Mouse (Mus musculus): ENCODE results near the gene Dclk1. TPM values are rescaled to one million over a fixed set of nuclear protein-coding genes. Genes with fewer than 3 reads are reported as not detected.

The Dclk1 gene
- total and polyA plus RNA-seq, 3 experiments, result 1.2 to 5.6 (median 3.6) TPM

- no peak for DNase-seq
- 71% methylated on average over 3 of the region's 3 CpGs for WGBS
- Histone ChIP-seq H3K27ac (no peak overlapping the region), H3K4me3 (no peak overlapping the region), H3K79me2 (replicated peaks; ENCODE audit: control insufficient read depth, insufficient read depth, low read length) (no peaks in the 10 kb centered on the region), H3K9ac (ENCODE audit: low read depth, low read length) (no peak overlapping the region), H3K36me3 (ENCODE audit: control insufficient read depth, insufficient read depth, low read length) (no peaks in the 10 kb centered on the region), H3K27me3 (ENCODE audit: control insufficient read depth, insufficient read depth, low read length) (no peaks in the 10 kb centered on the region), H3K4me1 (ENCODE audit: control insufficient read depth, insufficient read depth, low read length) (no peaks in the 10 kb centered on the region)
- intact Hi-C loops (cut with DNase I), result no loop called here
- no peak for TF ChIP-seq POLR2A (IDR thresholded peaks at IDR 0.05; ENCODE audit: insufficient read depth, low read depth, low read length)
- no peak for TF ChIP-seq EP300 (IDR thresholded peaks at IDR 0.05; ENCODE audit: insufficient read depth, low read depth, low read length)
- no peak for TF ChIP-seq CTCF (IDR thresholded peaks at IDR 0.05)
These were observed 151.4 kb downstream of the Dclk1 start for GRCm38 (mm10) chr3:55393549-55393948.

DNA sequence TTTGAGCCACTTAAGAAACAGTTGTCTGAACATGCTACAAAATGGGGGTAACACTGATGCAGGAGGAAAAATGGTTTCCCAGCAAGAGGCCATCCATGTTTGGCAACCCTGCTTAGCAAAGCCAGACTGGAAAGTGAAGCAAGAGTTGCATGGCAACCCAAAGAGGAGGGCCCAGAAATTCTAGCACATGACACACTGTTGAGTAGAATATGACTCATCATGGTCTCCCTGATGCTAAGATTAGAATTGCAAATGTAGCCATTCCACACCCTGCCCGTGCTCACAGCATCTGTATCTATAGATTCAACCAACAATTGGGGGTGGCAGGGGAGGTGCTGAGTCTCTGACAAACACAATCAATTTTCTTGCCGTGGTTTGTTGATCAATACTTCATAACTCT is 154.6 kb downstream of the Dclk1 start:
- H3K9ac ChIP-seq (ENCODE audit: low read depth, low read length), result no peak overlapping the region

GRCm38 (mm10) chr3:55397752-55398693 is 155.9 kb downstream of the Dclk1 start:
- intact Hi-C loops (cut with DNase I), result no loop called here
- Histone ChIP-seq H3K4me1 (ENCODE audit: control insufficient read depth, insufficient read depth, low read length) (no peaks in the 10 kb centered on the region), H3K27ac (no peak overlapping the region), H3K4me3 (no peak overlapping the region), H3K9ac (ENCODE audit: low read depth, low read length) (no peak overlapping the region), H3K27me3 (ENCODE audit: control insufficient read depth, insufficient read depth, low read length) (no peaks in the 10 kb centered on the region), H3K79me2 (replicated peaks; ENCODE audit: control insufficient read depth, insufficient read depth, low read length) (no peaks in the 10 kb centered on the region), H3K36me3 (ENCODE audit: control insufficient read depth, insufficient read depth, low read length) (no peaks in the 10 kb centered on the region)
- 80% methylated on average over 6 of the region's 6 CpGs for WGBS
- TF ChIP-seq POLR2A (IDR thresholded peaks at IDR 0.05; ENCODE audit: insufficient read depth, low read depth, low read length), result no peak
- TF ChIP-seq CTCF (IDR thresholded peaks at IDR 0.05), result no peak
- no peak for TF ChIP-seq EP300 (IDR thresholded peaks at IDR 0.05; ENCODE audit: insufficient read depth, low read depth, low read length)
- DNase-seq, result no peak

More for the DNA sequence above, 154.6 kb downstream of the Dclk1 start:
- no peaks in the 10 kb centered on the region for H3K27me3 ChIP-seq (ENCODE audit: control insufficient read depth, insufficient read depth, low read length)
- H3K27ac ChIP-seq, result no peak overlapping the region
- H3K36me3 ChIP-seq (ENCODE audit: control insufficient read depth, insufficient read depth, low read length), result no peaks in the 10 kb centered on the region
- WGBS, result 78% methylated on average over 2 of the region's 2 CpGs
- H3K4me3 ChIP-seq, result no peak overlapping the region
- no peak for TF ChIP-seq POLR2A (IDR thresholded peaks at IDR 0.05; ENCODE audit: insufficient read depth, low read depth, low read length)
- no peaks in the 10 kb centered on the region for H3K79me2 ChIP-seq (replicated peaks; ENCODE audit: control insufficient read depth, insufficient read depth, low read length)
- no peak for DNase-seq
- intact Hi-C loops (cut with DNase I), result no loop called here
- H3K4me1 ChIP-seq (ENCODE audit: control insufficient read depth, insufficient read depth, low read length), result no peaks in the 10 kb centered on the region

GRCm38 (mm10) chr3:55401236-55401635 is 159.1 kb downstream of the Dclk1 start:
- H3K27ac ChIP-seq, result no peak overlapping the region
- WGBS, result 25% methylated on average over 1 of the region's 1 CpGs
- H3K36me3 ChIP-seq (ENCODE audit: control insufficient read depth, insufficient read depth, low read length), result no peaks in the 10 kb centered on the region
- H3K4me3 ChIP-seq, result no peak overlapping the region
- no peaks in the 10 kb centered on the region for H3K4me1 ChIP-seq (ENCODE audit: control insufficient read depth, insufficient read depth, low read length)
- TF ChIP-seq EP300 (IDR thresholded peaks at IDR 0.05; ENCODE audit: insufficient read depth, low read depth, low read length) (no peak), CTCF (IDR thresholded peaks at IDR 0.05) (no peak)
- intact Hi-C loops (cut with DNase I), result no loop called here
- no peaks in the 10 kb centered on the region for H3K79me2 ChIP-seq (replicated peaks; ENCODE audit: control insufficient read depth, insufficient read depth, low read length)
- H3K27me3 ChIP-seq (ENCODE audit: control insufficient read depth, insufficient read depth, low read length), result no peaks in the 10 kb centered on the region
- no peak for DNase-seq
- no peak overlapping the region for H3K9ac ChIP-seq (ENCODE audit: low read depth, low read length)

DNA sequence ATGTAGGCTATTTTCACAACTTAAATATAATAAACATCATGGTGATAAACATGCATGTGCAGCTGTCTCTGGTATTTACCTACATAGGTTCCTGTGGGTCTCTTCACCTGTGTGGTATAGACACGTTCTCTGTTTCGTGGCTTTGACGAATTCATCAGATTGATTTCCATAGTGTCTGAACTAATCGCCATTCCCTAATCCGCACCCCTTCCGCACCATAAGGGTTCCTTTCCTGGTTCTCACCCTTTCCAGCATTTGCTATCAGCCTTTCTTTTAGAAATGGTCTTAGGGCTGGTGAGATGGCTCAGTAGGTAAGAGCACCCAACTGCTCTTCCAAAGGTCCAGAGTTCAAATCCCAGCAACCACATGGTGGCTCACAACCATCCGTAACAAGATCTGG is 162.6 kb downstream of the Dclk1 start:
- no peak overlapping the region for H3K27ac ChIP-seq
- TF ChIP-seq CTCF (IDR thresholded peaks at IDR 0.05), result no peak
- TF ChIP-seq POLR2A (IDR thresholded peaks at IDR 0.05; ENCODE audit: insufficient read depth, low read depth, low read length), result no peak
- TF ChIP-seq EP300 (IDR thresholded peaks at IDR 0.05; ENCODE audit: insufficient read depth, low read depth, low read length), result no peak
- no peak for DNase-seq
- H3K36me3 ChIP-seq (ENCODE audit: control insufficient read depth, insufficient read depth, low read length), result no peaks in the 10 kb centered on the region
- no peaks in the 10 kb centered on the region for H3K27me3 ChIP-seq (ENCODE audit: control insufficient read depth, insufficient read depth, low read length)
- no peak overlapping the region for H3K4me3 ChIP-seq
- H3K9ac ChIP-seq (ENCODE audit: low read depth, low read length), result no peak overlapping the region
- intact Hi-C loops (cut with DNase I), result no loop called here
- H3K79me2 ChIP-seq (replicated peaks; ENCODE audit: control insufficient read depth, insufficient read depth, low read length), result no peaks in the 10 kb centered on the region
- WGBS, result 96% methylated on average over 7 of the region's 7 CpGs
- H3K4me1 ChIP-seq (ENCODE audit: control insufficient read depth, insufficient read depth, low read length), result no peaks in the 10 kb centered on the region

DNA sequence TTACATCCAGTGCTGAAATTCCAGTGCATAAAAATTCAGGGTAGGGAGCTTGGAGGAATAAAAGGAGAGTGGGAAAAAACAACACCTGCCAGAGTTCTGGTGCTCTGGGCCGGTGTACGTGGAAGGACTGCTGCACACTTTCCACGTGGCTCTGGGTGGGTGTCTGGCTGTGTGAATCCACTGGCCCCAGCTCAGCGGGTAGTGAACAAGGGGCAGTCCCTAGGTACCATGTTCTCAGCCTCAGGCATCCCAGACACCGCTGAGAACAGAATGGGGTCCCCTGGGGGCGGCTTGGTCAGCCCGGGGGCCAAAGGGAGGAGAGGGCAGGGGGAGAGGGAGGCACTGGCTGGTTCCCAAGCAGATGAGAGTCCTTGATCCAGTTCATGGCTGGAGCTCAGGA is 164.5 kb downstream of the Dclk1 start:
- no peak overlapping the region for H3K9ac ChIP-seq (ENCODE audit: low read depth, low read length)
- H3K4me3 ChIP-seq, result no peak overlapping the region
- H3K79me2 ChIP-seq (replicated peaks; ENCODE audit: control insufficient read depth, insufficient read depth, low read length), result no peaks in the 10 kb centered on the region
- DNase-seq, result no peak
- no peaks in the 10 kb centered on the region for H3K36me3 ChIP-seq (ENCODE audit: control insufficient read depth, insufficient read depth, low read length)
- intact Hi-C loops (cut with DNase I), result no loop called here
- no peak overlapping the region for H3K27ac ChIP-seq
- no peaks in the 10 kb centered on the region for H3K4me1 ChIP-seq (ENCODE audit: control insufficient read depth, insufficient read depth, low read length)
- H3K27me3 ChIP-seq (ENCODE audit: control insufficient read depth, insufficient read depth, low read length), result no peaks in the 10 kb centered on the region
- no peak for TF ChIP-seq CTCF (IDR thresholded peaks at IDR 0.05)
- no peak for TF ChIP-seq POLR2A (IDR thresholded peaks at IDR 0.05; ENCODE audit: insufficient read depth, low read depth, low read length)
- no peak for TF ChIP-seq EP300 (IDR thresholded peaks at IDR 0.05; ENCODE audit: insufficient read depth, low read depth, low read length)
- WGBS, result 80% methylated on average over 7 of the region's 7 CpGs

Data from heart, adult 2 months (tissue).